Mouse (Mus musculus): ENCODE measurements around the gene Cfap126.

Gene Cfap126

GRCm38 (mm10) chr1:171094424-171094823 is 19.3 kb upstream of the Cfap126 start:
- no peak for DNase-seq (ENCODE audit: low read depth, low spot score)

GRCm38 (mm10) chr1:171096110-171096964 is 17.4 kb upstream of the Cfap126 start:
- DNase-seq (ENCODE audit: low read depth, low spot score): no peak

- no peak for DNase-seq (ENCODE audit: low read depth, low spot score)
Measured at GRCm38 (mm10) chr1:171097136-171097535, 16.6 kb upstream of the Cfap126 start.

GRCm38 (mm10) chr1:171097612-171098011 is 16.1 kb upstream of the Cfap126 start:
- no peak for DNase-seq (ENCODE audit: low read depth, low spot score)

- DNase-seq (ENCODE audit: low read depth, low spot score): no peak
Measured at GRCm38 (mm10) chr1:171101033-171101432, 12.7 kb upstream of the Cfap126 start.

- peak; percentile 86 for DNase-seq (ENCODE audit: low read depth, low spot score)
Measured at GRCm38 (mm10) chr1:171101733-171102546, 11.8 kb upstream of the Cfap126 start.

GRCm38 (mm10) chr1:171102547-171103177 is 11.1 kb upstream of the Cfap126 start:
- DNase-seq (ENCODE audit: low read depth, low spot score): peak; percentile 83

GRCm38 (mm10) chr1:171103179-171103840 is 10.4 kb upstream of the Cfap126 start:
- no peak for DNase-seq (ENCODE audit: low read depth, low spot score)

GRCm38 (mm10) chr1:171105226-171105625 is 8.5 kb upstream of the Cfap126 start:
- DNase-seq (ENCODE audit: low read depth, low spot score): no peak

- no peak for DNase-seq (ENCODE audit: low read depth, low spot score)
Measured at GRCm38 (mm10) chr1:171109620-171110019, 4.1 kb upstream of the Cfap126 start.

- no peak for DNase-seq (ENCODE audit: low read depth, low spot score)
Measured at GRCm38 (mm10) chr1:171110659-171111019, 3.1 kb upstream of the Cfap126 start.

- peak; percentile 95 for DNase-seq (ENCODE audit: low read depth, low spot score)
Measured at GRCm38 (mm10) chr1:171111020-171111780, 2.5 kb upstream of the Cfap126 start.

- DNase-seq (ENCODE audit: low read depth, low spot score): no peak
Measured at GRCm38 (mm10) chr1:171111781-171112575, 1.7 kb upstream of the Cfap126 start.

GRCm38 (mm10) chr1:171112986-171113385 is 732 bp upstream of the Cfap126 start:
- DNase-seq (ENCODE audit: low read depth, low spot score): no peak

GRCm38 (mm10) chr1:171116280-171116679 is 2.6 kb downstream of the Cfap126 start:
- DNase-seq (ENCODE audit: low read depth, low spot score): no peak

GRCm38 (mm10) chr1:171118269-171118684 is 4.6 kb downstream of the Cfap126 start:
- peak; percentile 85 for DNase-seq (ENCODE audit: low read depth, low spot score)

GRCm38 (mm10) chr1:171118996-171119395 is 5.3 kb downstream of the Cfap126 start:
- no peak for DNase-seq (ENCODE audit: low read depth, low spot score)

- no peak for DNase-seq (ENCODE audit: low read depth, low spot score)
Measured at GRCm38 (mm10) chr1:171119405-171119804, 5.7 kb downstream of the Cfap126 start.

- no peak for DNase-seq (ENCODE audit: low read depth, low spot score)
Measured at GRCm38 (mm10) chr1:171120893-171121292, 7.2 kb downstream of the Cfap126 start.

GRCm38 (mm10) chr1:171121839-171122238 is 8.1 kb downstream of the Cfap126 start:
- no peak for DNase-seq (ENCODE audit: low read depth, low spot score)

Data from CD4-positive, CD25-positive, alpha-beta regulatory T cell, adult 2 months (primary cell).